Mouse (Mus musculus) kidney, postnatal 0 days (tissue): Measurements from ENCODE around the gene Kmt2b. TPM values are rescaled to one million over a fixed set of nuclear protein-coding genes. Genes with fewer than 3 reads are reported as not detected.

Experiments used
- ATAC-seq: fragments of 200-750 bp; cut with Nextera tagmentation; replicated peaks from 2 replicates; pipeline ENCODE4 v1.8.0; 2017; ENCODE audit warnings: low read depth, moderate number of reproducible peaks, moderate TSS enrichment, moderate library complexity; ENCODE audit not compliant: low FRiP score
- DNase-seq: peaks from one replicate; pipeline ENCODE4 v3.0.0-alpha.2; 2016; ENCODE audit warnings: low spot score
- H3K27ac ChIP-seq: fragments of 300-500 bp; sonication (generic); 2 replicates; pipeline ENCODE4 v1.5.1; 2014; ENCODE audit warnings: mild to moderate bottlenecking
- H3K27me3 ChIP-seq: fragments of 300-500 bp; sonication (generic); 2 replicates; pipeline ENCODE4 v1.6.1; 2014; ENCODE audit warnings: low read length, mixed read lengths; ENCODE audit not compliant: insufficient read depth
- H3K36me3 ChIP-seq: fragments of 300-500 bp; sonication (generic); 2 replicates; pipeline ENCODE4 v1.6.1; 2014; ENCODE audit warnings: low read length, mixed read lengths; ENCODE audit not compliant: insufficient read depth
- H3K4me1 ChIP-seq: fragments of 300-500 bp; sonication (generic); replicated peaks from 2 replicates; pipeline ENCODE4 v1.6.1; 2014; ENCODE audit warnings: antibody characterized with exemption, low read length, mixed read lengths; ENCODE audit not compliant: insufficient read depth
- H3K4me2 ChIP-seq: fragments of 300-500 bp; sonication (generic); 2 replicates; pipeline ENCODE4 v1.6.1; 2014; ENCODE audit warnings: mild to moderate bottlenecking, low read length, moderate library complexity, mixed read lengths
- H3K4me3 ChIP-seq: fragments of 300-500 bp; sonication (generic); replicated peaks from 2 replicates; pipeline ENCODE4 v1.5.1; 2014; ENCODE audit warnings: low read depth, low read length
- H3K9ac ChIP-seq: fragments of 300-500 bp; sonication (generic); 2 replicates; pipeline ENCODE4 v1.6.1; 2014; ENCODE audit warnings: low read depth, low read length
- H3K9me3 ChIP-seq: fragments of 300-500 bp; sonication (generic); replicated peaks from 2 replicates; pipeline ENCODE4 v1.6.1; 2016; ENCODE audit warnings: low read length, inconsistent platforms, mixed read lengths
- CTCF ChIP-seq: IDR thresholded peaks from 2 replicates; pipeline ENCODE4 v1.5.1; 2016; ENCODE audit warnings: antibody characterized with exemption, low read depth, mild to moderate bottlenecking, moderate library complexity
- WGBS: fragments of 180-500 bp; shearing (Covaris S2); extraction: QIAGEN DNeasy Blood & Tissue Kit; methylation state at CpG from one replicate; pipeline ENCODE4 v1.1.7; 2014; 5-methylcytosine and 5-hydroxymethylcytosine counted together
- polyA plus RNA-seq: library from polyadenylated mRNA; unstranded; fragments of >200 nt; fragmentation: Nextera tagmentation; extraction: Ambion mirVana; gene quantifications from 2 replicates; pipeline ENCODE4 v1.2.1, GENCODE M21; 2015

The Kmt2b gene
- polyA plus RNA-seq, 1 experiment from 2014 or later, result 4.9 TPM

DNA sequence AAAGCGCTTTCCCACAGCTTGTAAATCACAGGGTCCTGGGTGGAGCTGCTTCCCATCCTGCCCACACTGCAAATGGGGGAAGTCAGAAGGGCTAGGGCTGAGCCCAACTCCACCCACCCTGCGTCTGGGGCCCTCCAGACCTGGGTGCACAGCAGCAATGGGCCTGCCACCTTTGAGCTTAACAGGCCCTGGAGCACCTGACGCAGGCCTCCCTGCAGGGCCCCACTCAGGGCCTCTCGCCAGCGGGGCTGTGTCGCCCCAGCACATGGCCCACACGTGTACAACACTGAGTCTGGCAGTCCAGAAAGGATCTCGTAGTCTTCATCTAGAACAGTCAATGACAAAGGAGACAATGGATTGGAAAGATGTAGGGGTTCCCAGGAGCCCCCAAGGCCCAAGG, 8.6 kb downstream of the Kmt2b start:
- Histone ChIP-seq H3K4me1 (no peaks in the 10 kb centered on the region), H3K27me3 (no peaks in the 10 kb centered on the region), H3K9ac (no peak overlapping the region), H3K9me3 (no peaks in the 10 kb centered on the region), H3K27ac (no peak overlapping the region), H3K4me2 (no peak overlapping the region), H3K4me3 (no peak overlapping the region), H3K36me3 (peaks cover 94% of the 10 kb centered on the region)
- DNase-seq (no peak), ATAC-seq (no peak)
- no peak for TF ChIP-seq CTCF
- WGBS, result 93% methylated on average over 8 of the region's 8 CpGs

DNA sequence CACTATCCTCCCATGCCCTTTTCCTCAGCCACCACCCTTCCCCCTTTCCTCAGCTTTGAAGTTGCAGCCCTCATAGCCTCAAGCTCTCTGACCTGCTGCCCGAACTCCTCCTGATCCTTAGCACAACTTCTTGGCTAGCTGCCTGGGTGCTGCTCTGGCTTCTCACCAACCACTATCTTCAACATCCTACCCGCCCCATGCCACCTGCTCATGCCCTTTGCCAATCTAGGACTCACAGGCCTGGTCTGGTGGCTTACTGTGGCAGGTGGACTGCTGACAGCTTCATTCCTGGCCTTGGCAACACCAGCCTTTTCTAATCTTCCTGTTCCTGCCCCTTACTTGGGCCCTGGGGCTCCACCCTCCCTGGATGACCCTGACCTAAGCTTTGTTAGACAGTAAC, 15.6 kb downstream of the Kmt2b start:
- H3K4me3 ChIP-seq, result no peak overlapping the region
- no peak overlapping the region for H3K27ac ChIP-seq
- H3K36me3 ChIP-seq, result peaks cover 89% of the 10 kb centered on the region
- no peak for DNase-seq
- H3K9ac ChIP-seq, result no peak overlapping the region
- H3K27me3 ChIP-seq, result no peaks in the 10 kb centered on the region
- no peak for TF ChIP-seq CTCF
- no peaks in the 10 kb centered on the region for H3K4me1 ChIP-seq
- no peak for ATAC-seq
- 78% methylated on average over 2 of the region's 2 CpGs for WGBS
- H3K9me3 ChIP-seq, result no peaks in the 10 kb centered on the region
- H3K4me2 ChIP-seq, result no peak overlapping the region

DNA sequence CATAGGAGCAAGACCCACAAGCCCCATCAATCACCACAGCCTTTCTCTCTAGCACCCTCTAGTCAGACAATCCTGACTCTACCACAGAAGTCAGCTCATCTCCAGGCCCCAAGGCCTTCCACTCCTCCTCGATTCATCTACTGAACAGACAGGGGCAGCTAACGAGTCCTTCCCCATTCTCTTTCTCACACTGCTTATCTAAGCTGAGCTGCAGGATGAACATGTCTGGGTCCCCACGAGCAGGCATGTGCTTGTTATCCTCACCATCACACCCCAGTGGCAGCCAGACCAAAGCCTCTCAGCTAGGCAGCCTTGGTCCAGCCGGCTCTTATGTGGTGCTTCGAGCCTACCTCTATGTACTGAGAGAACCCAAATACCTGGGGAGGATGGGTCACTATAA, 16.1 kb downstream of the Kmt2b start:
- ATAC-seq (no peak), DNase-seq (no peak)
- Histone ChIP-seq H3K4me1 (no peaks in the 10 kb centered on the region), H3K9me3 (no peaks in the 10 kb centered on the region), H3K36me3 (peaks cover 83% of the 10 kb centered on the region), H3K4me2 (no peak overlapping the region), H3K4me3 (no peak overlapping the region), H3K27ac (no peak overlapping the region), H3K27me3 (no peaks in the 10 kb centered on the region), H3K9ac (no peak overlapping the region)
- TF ChIP-seq CTCF, result no peak
- WGBS, result 86% methylated on average over 5 of the region's 5 CpGs

DNA sequence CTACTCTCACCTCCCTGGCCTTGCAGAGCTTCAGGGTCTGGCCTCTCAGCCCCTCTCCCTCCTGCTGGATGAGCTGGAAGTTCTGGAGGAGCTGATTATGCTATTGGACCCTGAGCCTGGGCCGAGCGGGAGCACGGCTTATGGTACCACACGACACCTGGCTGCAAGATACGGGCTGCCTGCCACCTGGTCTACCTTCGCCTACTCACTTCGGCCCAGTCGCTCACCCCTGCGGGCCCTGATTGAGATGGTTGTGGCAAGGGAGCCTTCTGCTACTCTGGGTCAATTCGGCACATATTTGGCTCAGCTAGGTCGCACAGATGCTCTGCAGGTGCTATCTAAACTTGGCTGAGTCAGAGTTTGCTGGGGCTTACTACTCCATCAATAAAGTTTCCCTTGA, 21.0 kb downstream of the Kmt2b start:
- no peak overlapping the region for H3K27ac ChIP-seq
- no peaks in the 10 kb centered on the region for H3K4me1 ChIP-seq
- H3K4me2 ChIP-seq, result no peak overlapping the region
- no peaks in the 10 kb centered on the region for H3K9me3 ChIP-seq
- H3K36me3 ChIP-seq, result peaks cover 47% of the 10 kb centered on the region
- TF ChIP-seq CTCF, result no peak
- H3K27me3 ChIP-seq, result no peaks in the 10 kb centered on the region
- ATAC-seq, result no peak
- no peak for DNase-seq
- no peak overlapping the region for H3K4me3 ChIP-seq
- no peak overlapping the region for H3K9ac ChIP-seq
- 84% methylated on average over 11 of the region's 11 CpGs for WGBS

DNA sequence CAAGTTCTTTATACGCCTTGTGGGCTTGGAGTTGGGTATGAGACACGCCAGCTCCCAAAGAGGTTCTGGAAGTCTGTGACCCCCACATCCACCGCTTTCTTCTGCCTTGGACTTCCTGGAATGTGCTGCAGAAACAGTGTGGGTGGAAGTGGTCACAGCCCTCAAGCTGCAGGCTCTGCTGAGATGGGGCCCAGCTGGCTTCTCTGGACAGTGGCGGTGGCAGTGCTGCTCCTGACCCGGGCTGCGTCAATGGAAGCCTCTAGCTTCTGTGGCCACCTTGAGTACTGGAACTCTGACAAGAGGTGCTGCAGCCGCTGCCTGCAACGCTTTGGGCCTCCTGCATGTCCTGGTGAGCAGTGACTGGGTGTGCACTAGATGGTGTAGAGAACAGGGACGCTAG, 22.5 kb downstream of the Kmt2b start:
- ATAC-seq, result no peak
- Histone ChIP-seq H3K36me3 (peaks cover 39% of the 10 kb centered on the region), H3K9me3 (no peaks in the 10 kb centered on the region), H3K27ac (no peak overlapping the region), H3K4me1 (no peaks in the 10 kb centered on the region), H3K4me2 (no peak overlapping the region), H3K27me3 (no peaks in the 10 kb centered on the region), H3K9ac (no peak overlapping the region), H3K4me3 (no peak overlapping the region)
- TF ChIP-seq CTCF, result no peak
- DNase-seq, result peak; percentile 48
- WGBS, result 73% methylated on average over 9 of the region's 9 CpGs

DNA sequence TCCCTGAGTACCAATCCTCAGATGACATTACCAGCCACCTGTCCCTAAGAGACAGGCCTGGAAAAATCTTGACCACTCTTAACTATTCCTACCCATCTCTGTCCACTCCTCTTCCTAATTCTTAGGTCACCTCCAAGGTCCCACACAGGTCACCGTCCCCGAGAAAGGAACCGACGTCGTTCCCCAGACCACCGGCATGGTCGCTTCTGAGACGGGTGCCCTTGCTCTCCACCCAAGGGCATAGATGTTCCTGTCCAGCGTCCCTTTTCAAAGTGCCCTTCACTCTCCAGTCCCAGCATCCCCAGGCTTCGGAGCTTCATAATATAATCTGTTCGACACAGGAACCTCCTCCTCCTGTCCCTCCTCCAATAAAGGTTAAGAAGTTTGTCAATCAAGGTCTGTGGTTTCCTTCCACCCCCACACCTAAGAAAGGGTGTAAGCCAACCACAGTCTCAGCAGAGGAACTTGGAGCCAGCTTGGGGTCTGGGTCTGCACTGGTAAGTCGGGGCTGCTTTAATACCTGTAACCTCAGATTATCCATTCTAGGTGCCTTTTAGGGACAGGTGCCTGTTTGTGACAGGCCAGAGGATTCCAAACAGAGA, 23.5 kb downstream of the Kmt2b start, which contains the start of gene Igflr1:
Gene Igflr1, plus strand, starts transcription at position 458 of the 602 bp plus-strand sequence.
- ATAC-seq (no peak), DNase-seq (no peak)
- Histone ChIP-seq H3K27me3 (no peaks in the 10 kb centered on the region), H3K9ac (no peak within 1 kb of the TSS), H3K4me3 (no peak within 1 kb of the TSS), H3K9me3 (no peaks in the 10 kb centered on the region), H3K27ac (no peak within 1 kb of the TSS), H3K4me1 (no peaks in the 10 kb centered on the region), H3K36me3 (peaks cover 31% of the 10 kb centered on the region), H3K4me2 (0 out of 2 replicates have a peak within 1 kb of the TSS, but pooled peaks have one; percentile 58)
- 93% methylated on average over 12 of the region's 12 CpGs for WGBS
- no peak for TF ChIP-seq CTCF

DNA sequence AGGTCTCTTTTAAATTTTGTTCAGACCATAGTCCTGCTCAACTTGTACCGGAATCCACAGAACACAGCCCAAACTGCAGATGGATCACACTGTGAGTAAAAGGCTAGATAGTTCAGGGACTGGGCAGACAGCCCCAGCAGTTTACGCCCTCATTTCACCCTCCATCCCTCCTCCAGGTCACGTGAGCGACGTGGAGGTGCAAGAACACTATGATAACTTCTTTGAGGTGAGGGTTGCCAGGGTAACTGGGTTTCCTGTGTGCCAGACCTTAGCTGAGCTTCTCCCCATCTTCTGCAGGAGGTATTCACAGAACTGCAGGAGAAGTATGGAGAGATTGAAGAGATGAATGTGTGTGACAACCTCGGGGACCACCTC, 24.6 kb downstream of the Kmt2b start:
- Histone ChIP-seq H3K4me3 (peak overlapping the region; percentile 86), H3K9me3 (no peaks in the 10 kb centered on the region), H3K4me1 (peaks cover 2% of the 10 kb centered on the region; the same call in 1 of the 2 replicates), H3K9ac (0 out of 2 replicates have a peak overlapping the region, but pooled peaks have one; percentile 86), H3K27ac (peak overlapping the region; percentile 97; the same call in 1 of the 2 replicates), H3K36me3 (peaks cover 19% of the 10 kb centered on the region), H3K4me2 (peak overlapping the region; percentile 58), H3K27me3 (no peaks in the 10 kb centered on the region)
- ATAC-seq (no peak), DNase-seq (no peak)
- 24% methylated on average over 6 of the region's 6 CpGs for WGBS
- TF ChIP-seq CTCF, result no peak
